Mouse (Mus musculus) hindbrain, embryonic 10.5 days (tissue): ENCODE data around the gene Ulk3. TPM values are rescaled to one million over a fixed set of nuclear protein-coding genes. Genes with fewer than 3 reads are reported as not detected.
A peak's percentile ranks its signal among the peaks of the same experiment; 100 is the strongest.

Experiments
- DNase-seq: peaks from one replicate; pipeline ENCODE4 v3.0.0-alpha.2; 2017; ENCODE audit warnings: low spot score
- H3K27ac ChIP-seq: fragments of 300-500 bp; sonication (generic); 2 replicates; pipeline ENCODE4 v1.5.1; 2016; ENCODE audit warnings: mild to moderate bottlenecking, moderate library complexity
- H3K27me3 ChIP-seq: fragments of 300-500 bp; sonication (generic); 2 replicates; pipeline ENCODE4 v1.6.1; 2016; ENCODE audit warnings: mild to moderate bottlenecking; ENCODE audit not compliant: poor library complexity, insufficient read depth, severe bottlenecking
- H3K36me3 ChIP-seq: fragments of 300-500 bp; sonication (generic); 2 replicates; pipeline ENCODE4 v1.6.1; 2016; ENCODE audit warnings: mild to moderate bottlenecking, moderate library complexity
- H3K4me1 ChIP-seq: fragments of 300-500 bp; sonication (generic); replicated peaks from 2 replicates; pipeline ENCODE4 v1.6.1; 2016; ENCODE audit warnings: mild to moderate bottlenecking
- H3K4me3 ChIP-seq: fragments of 300-500 bp; sonication (generic); 2 replicates; pipeline ENCODE4 v1.5.1; 2016; ENCODE audit warnings: mild to moderate bottlenecking, moderate library complexity
- H3K9me3 ChIP-seq: fragments of 300-500 bp; sonication (generic); 2 replicates; pipeline ENCODE4 v1.6.1; 2016; ENCODE audit warnings: mild to moderate bottlenecking, moderate library complexity
- WGBS: fragments of 180-500 bp; shearing (Covaris S2); methylation state at CpG from one replicate; pipeline ENCODE4 v1.1.7; 2016; 5-methylcytosine and 5-hydroxymethylcytosine counted together
- polyA plus RNA-seq: library from polyadenylated mRNA; unstranded; fragments of >200 nt; fragmentation: Nextera tagmentation; extraction: Ambion mirVana; gene quantifications from 2 replicates; pipeline ENCODE4 v1.2.1, GENCODE M21; 2016

Gene Ulk3
- 14.2 and 14.6 TPM in 2 replicates for polyA plus RNA-seq

DNA sequence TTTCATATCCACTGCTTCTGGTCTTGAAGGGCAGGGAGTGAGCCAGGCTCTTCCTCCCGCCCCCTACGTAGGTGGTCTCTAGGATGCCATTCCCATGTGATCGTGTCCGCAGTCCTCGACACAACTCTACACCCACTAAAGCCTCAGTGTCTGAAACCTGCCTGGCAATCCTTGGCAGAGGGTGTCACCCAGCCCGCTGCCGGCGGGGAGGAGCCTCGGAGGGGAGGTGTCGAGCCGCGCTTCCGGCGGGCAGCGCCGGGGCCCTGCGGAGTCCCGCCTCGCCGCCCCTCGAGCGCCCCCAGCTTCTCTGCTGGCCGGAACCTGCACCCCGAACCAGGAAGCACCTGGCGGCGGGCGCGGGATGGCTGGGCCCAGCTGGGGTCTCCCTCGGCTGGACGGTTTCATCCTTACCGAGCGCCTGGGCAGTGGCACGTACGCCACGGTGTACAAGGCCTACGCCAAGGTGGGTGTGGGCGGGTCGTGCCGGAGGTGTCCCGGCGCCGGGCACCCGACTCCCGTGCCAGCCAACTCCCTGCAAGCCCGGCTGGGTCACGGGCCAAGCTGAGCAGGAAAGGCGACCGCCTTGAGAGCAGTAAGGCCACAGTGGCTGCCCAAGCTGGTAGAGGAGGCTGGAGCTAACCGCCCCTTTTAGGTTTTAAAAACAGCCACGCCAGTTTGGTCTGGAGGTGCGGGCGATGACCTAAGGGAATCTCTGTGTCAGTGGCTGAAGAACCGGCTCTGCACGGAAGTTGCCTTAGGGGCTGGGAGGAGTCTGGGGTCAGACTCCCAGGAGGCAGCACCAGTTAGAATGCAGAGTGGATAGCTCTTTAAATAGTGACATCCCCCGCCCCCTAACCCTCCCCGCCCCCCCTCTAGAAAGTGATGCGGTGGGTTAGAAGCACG, at the start of gene Ulk3:
Ulk3 (plus strand) TSS at position 229 of the 903 bp plus-strand sequence.
- H3K27me3 ChIP-seq, result peaks cover 6% of the 10 kb centered on the region; the same call in 1 of the 2 replicates
- peak; percentile 70 for DNase-seq
- peak within 1 kb of the TSS; percentile 86 for H3K27ac ChIP-seq
- peaks cover 45% of the 10 kb centered on the region for H3K36me3 ChIP-seq
- WGBS, result under 1% methylated on average over 58 of the region's 58 CpGs
- peak within 1 kb of the TSS; percentile 84 for H3K4me3 ChIP-seq
- H3K4me1 ChIP-seq, result peaks cover 51% of the 10 kb centered on the region
- H3K9me3 ChIP-seq, result no peaks in the 10 kb centered on the region

DNA sequence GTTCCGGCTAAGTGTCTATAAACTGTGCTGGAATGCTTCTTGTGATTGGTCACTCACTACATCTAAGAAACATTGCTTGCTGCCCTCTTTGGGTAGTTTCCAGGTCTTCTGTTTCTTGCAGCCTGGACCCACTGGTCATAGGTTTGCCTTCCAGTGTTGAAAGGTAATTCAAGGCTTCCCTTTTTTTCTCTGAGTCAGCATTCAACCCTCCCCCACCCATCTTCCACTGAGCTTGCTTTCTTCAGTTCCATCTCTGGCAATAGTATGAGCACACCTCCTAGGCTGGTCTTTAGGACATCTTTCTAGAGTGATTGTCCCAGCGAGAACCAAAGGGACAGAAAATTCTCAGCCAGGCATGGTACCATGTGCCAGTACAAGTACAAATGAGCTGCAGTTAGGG, 49.7 kb upstream of the Ulk3 start:
- Histone ChIP-seq H3K4me1 (peaks cover 28% of the 10 kb centered on the region), H3K9me3 (no peaks in the 10 kb centered on the region), H3K4me3 (no peak overlapping the region), H3K27me3 (no peaks in the 10 kb centered on the region), H3K36me3 (peaks cover 64% of the 10 kb centered on the region), H3K27ac (no peak overlapping the region)
- DNase-seq, result no peak
- WGBS, result 91% methylated on average over 2 of the region's 2 CpGs

DNA sequence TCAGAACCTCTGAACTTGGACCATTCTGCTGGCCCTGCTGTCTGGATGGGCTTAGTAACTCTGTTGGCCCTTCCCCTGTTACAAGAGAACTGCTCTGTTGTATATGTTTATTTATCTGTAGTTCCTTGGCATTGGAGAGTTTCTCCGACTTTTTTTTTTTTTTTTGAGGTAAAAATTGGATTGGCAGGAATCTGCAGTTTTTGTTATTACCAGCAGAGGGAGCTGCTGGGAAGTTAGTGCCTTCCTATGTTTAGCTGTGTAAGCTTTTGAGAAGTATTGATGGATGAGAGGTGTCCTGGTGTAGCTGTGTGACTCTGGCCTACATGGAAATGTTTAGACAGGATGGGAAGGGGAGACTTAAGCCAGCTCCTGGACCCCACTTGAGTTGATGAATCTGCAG, 47.9 kb upstream of the Ulk3 start:
- DNase-seq, result peak; percentile 39
- Histone ChIP-seq H3K27me3 (no peaks in the 10 kb centered on the region), H3K36me3 (peaks cover 75% of the 10 kb centered on the region), H3K27ac (no peak overlapping the region), H3K9me3 (no peaks in the 10 kb centered on the region), H3K4me1 (peaks cover 28% of the 10 kb centered on the region), H3K4me3 (no peak overlapping the region)
- WGBS, result 26% methylated on average over 1 of the region's 1 CpGs

DNA sequence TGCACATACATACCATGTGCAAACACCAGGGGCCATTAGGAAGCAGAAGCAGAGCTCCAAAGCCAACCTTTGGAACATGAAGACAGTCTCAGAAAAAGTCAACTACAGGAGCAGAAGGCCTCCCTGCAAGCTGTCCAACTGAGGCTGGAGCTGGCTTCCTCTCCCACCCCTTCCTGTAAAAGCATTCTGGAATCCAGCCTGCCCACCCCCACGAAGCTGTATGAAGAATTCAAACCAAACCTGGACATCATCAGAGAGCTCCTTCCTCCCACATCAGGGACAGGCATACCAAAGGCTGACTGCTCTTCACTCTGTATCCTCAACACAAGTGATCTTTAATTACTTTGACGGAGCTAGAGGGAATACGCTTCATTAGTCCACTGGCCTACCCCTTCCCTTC, 45.3 kb upstream of the Ulk3 start:
- H3K36me3 ChIP-seq, result peaks cover 98% of the 10 kb centered on the region
- no peaks in the 10 kb centered on the region for H3K27me3 ChIP-seq
- H3K27ac ChIP-seq, result no peak overlapping the region
- peaks cover 5% of the 10 kb centered on the region for H3K4me1 ChIP-seq
- no peaks in the 10 kb centered on the region for H3K9me3 ChIP-seq
- DNase-seq, result no peak
- WGBS, result 84% methylated on average over 3 of the region's 3 CpGs
- H3K4me3 ChIP-seq, result no peak overlapping the region

DNA sequence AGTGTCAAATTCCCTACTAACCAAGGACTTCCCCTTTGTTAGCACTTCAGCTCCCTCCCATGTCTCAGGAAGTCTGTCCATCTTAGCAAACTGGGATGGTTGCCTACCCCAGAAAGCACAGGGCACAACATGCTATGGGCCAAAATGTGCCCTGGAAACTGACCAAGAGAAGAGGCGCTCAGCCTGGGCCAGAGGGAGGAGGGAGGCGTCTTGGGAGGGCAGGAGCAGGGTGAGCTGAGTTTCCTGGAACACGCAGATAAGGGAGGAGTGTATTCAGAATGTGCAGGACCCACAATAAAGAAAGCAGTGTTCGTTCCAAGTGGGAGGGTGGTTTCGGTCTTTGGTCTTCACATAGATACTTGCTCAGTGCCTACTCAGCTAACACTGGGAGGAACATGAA, 42.0 kb upstream of the Ulk3 start:
- no peak overlapping the region for H3K4me3 ChIP-seq
- H3K4me1 ChIP-seq, result peaks cover 8% of the 10 kb centered on the region
- H3K36me3 ChIP-seq, result peaks cover 89% of the 10 kb centered on the region
- H3K27ac ChIP-seq, result no peak overlapping the region
- 85% methylated on average over 5 of the region's 5 CpGs for WGBS
- H3K9me3 ChIP-seq, result no peaks in the 10 kb centered on the region
- no peak for DNase-seq
- H3K27me3 ChIP-seq, result no peaks in the 10 kb centered on the region

- DNase-seq, result no peak
- Histone ChIP-seq H3K9me3 (no peaks in the 10 kb centered on the region), H3K4me3 (no peak overlapping the region), H3K36me3 (peaks cover 83% of the 10 kb centered on the region), H3K4me1 (peaks cover 8% of the 10 kb centered on the region), H3K27me3 (no peaks in the 10 kb centered on the region), H3K27ac (no peak overlapping the region)
- WGBS, result 94% methylated on average over 11 of the region's 11 CpGs
Measured at GRCm38 (mm10) chr9:57547869-57548268, 41.4 kb upstream of the Ulk3 start.

DNA sequence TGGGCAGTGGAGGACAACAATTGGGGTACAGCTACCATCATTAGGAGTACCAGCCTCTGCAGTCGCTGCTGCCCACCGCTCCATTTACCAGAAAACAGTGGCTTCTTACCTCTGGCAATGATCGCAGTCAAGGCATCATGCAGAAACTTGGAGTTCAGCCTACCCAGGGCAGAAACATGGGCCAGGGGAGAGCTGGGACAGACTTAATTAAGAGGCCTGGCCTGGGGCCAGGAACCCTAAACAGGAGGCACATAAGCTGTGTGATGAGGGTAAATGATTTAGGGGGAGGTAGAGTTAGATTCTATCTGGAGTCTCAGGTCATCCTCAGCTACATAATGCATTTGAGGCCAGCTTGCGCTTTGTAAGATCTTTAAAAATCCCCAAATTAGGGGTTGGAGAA, 40.1 kb upstream of the Ulk3 start:
- no peak overlapping the region for H3K27ac ChIP-seq
- H3K27me3 ChIP-seq, result no peaks in the 10 kb centered on the region
- no peaks in the 10 kb centered on the region for H3K9me3 ChIP-seq
- DNase-seq, result no peak
- 0 out of 2 replicates have a peak overlapping the region, but pooled peaks have one; percentile 1 for H3K4me3 ChIP-seq
- WGBS, result 95% methylated on average over 4 of the region's 4 CpGs
- H3K36me3 ChIP-seq, result peaks cover 70% of the 10 kb centered on the region
- H3K4me1 ChIP-seq, result peaks cover 19% of the 10 kb centered on the region

- Histone ChIP-seq H3K27ac (no peak overlapping the region), H3K4me1 (peaks cover 24% of the 10 kb centered on the region), H3K9me3 (no peaks in the 10 kb centered on the region), H3K27me3 (no peaks in the 10 kb centered on the region), H3K4me3 (no peak overlapping the region), H3K36me3 (peaks cover 59% of the 10 kb centered on the region)
- WGBS, result 91% methylated on average over 11 of the region's 11 CpGs
- no peak for DNase-seq
Measured at GRCm38 (mm10) chr9:57550126-57550862, 39.0 kb upstream of the Ulk3 start.

- Histone ChIP-seq H3K9me3 (no peaks in the 10 kb centered on the region), H3K27ac (peak within 1 kb of the TSS; percentile 89), H3K4me1 (peaks cover 24% of the 10 kb centered on the region), H3K36me3 (peaks cover 39% of the 10 kb centered on the region), H3K27me3 (no peaks in the 10 kb centered on the region), H3K4me3 (peak within 1 kb of the TSS; percentile 76)
- DNase-seq, result peak; percentile 70
- under 1% methylated on average over 28 of the region's 28 CpGs for WGBS
Measured at GRCm38 (mm10) chr9:57552139-57552887, 36.9 kb upstream of the Ulk3 start, which contains the start of gene Mpi. TSS of gene Mpi (minus strand) at chr9:57552763.

- Histone ChIP-seq H3K36me3 (peaks cover 30% of the 10 kb centered on the region), H3K27me3 (no peaks in the 10 kb centered on the region), H3K9me3 (no peaks in the 10 kb centered on the region), H3K27ac (peak overlapping the region; percentile 89; the same call in 1 of the 2 replicates), H3K4me1 (peaks cover 24% of the 10 kb centered on the region), H3K4me3 (no peak overlapping the region)
- no peak for DNase-seq
- WGBS, result 70% methylated on average over 11 of the region's 11 CpGs
Measured at GRCm38 (mm10) chr9:57553119-57553518, 36.1 kb upstream of the Ulk3 start.

GRCm38 (mm10) chr9:57554753-57555152, 34.5 kb upstream of the Ulk3 start:
- no peaks in the 10 kb centered on the region for H3K27me3 ChIP-seq
- peaks cover 24% of the 10 kb centered on the region for H3K4me1 ChIP-seq
- H3K4me3 ChIP-seq, result no peak overlapping the region
- 32% methylated on average over 3 of the region's 3 CpGs for whole genome bisulfite sequencing
- H3K9me3 ChIP-seq, result no peaks in the 10 kb centered on the region
- no peak overlapping the region for H3K27ac ChIP-seq
- peaks cover 14% of the 10 kb centered on the region for H3K36me3 ChIP-seq
- DNase-seq, result no peak

GRCm38 (mm10) chr9:57557215-57557614, 32.0 kb upstream of the Ulk3 start:
- no peaks in the 10 kb centered on the region for H3K9me3 ChIP-seq
- H3K4me3 ChIP-seq, result no peak overlapping the region
- no peaks in the 10 kb centered on the region for H3K27me3 ChIP-seq
- no peak for DNase-seq
- no peaks in the 10 kb centered on the region for H3K36me3 ChIP-seq
- 80% methylated on average over 3 of the region's 3 CpGs for WGBS
- H3K27ac ChIP-seq, result no peak overlapping the region
- H3K4me1 ChIP-seq, result peaks cover 34% of the 10 kb centered on the region
